Mouse (Mus musculus): ENCODE data around the gene Ptprt. TPM values are rescaled to one million over a fixed set of nuclear protein-coding genes. Genes with fewer than 3 reads are reported as not detected.

Ptprt gene
- polyA plus RNA-seq, 1 experiment from 2014 or later, result 3.4 TPM

DNA sequence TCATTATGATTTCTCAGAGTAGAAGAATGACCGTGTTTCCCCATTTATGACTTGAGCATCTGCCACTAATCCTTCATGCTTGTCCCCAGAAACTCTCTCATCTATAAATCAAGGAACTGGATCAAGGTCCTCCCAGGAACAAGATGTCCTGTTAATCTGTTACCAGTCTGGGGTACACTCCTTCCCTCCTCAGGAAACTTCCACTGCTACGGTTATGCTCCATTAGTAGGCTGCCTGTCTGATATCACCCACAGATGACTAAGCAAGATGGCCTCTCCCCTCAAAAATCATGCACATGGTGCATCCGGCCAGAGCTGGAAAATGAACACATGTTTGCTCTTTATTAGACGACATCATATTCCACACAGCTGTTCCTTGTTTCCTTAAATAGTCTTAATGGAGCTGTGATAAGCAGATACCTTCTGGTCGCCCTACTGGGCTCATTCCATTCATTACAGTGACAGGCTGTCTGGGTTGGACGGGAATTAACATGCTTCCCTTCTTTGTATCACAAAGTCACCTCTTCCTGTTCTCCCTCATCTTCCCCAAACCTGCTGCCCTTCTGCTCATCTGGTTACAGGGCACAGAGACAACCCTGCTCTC lies 1060.6 kb downstream of the Ptprt start:
- Histone ChIP-seq H3K4me1 (ENCODE audit: insufficient read depth) (no peaks in the 10 kb centered on the region), H3K9me3 (ENCODE audit: low read depth, low read length) (no peaks in the 10 kb centered on the region), H3K27ac (ENCODE audit: low read depth) (no peak overlapping the region), H3K9ac (no peak overlapping the region), H3K4me3 (ENCODE audit: low read depth, low read length) (no peak overlapping the region), H3K4me2 (no peak overlapping the region), H3K27me3 (ENCODE audit: insufficient read depth, low read length) (no peaks in the 10 kb centered on the region), H3K36me3 (ENCODE audit: insufficient read depth) (no peaks in the 10 kb centered on the region)
- 39% methylated on average over 6 of the region's 6 CpGs for WGBS
- ATAC-seq (ENCODE audit: insufficient read depth) (no peak), DNase-seq (no peak)
- TF ChIP-seq CTCF (IDR thresholded peaks at IDR 0.05; ENCODE audit: low read depth), result no peak

- H3K9ac ChIP-seq, result no peak overlapping the region
- no peaks in the 10 kb centered on the region for H3K27me3 ChIP-seq (ENCODE audit: insufficient read depth, low read length)
- no peak overlapping the region for H3K4me2 ChIP-seq
- H3K4me3 ChIP-seq (ENCODE audit: low read depth, low read length), result no peak overlapping the region
- H3K27ac ChIP-seq (ENCODE audit: low read depth), result no peak overlapping the region
- WGBS, result 74% methylated on average over 7 of the region's 7 CpGs
- H3K36me3 ChIP-seq (ENCODE audit: insufficient read depth), result no peaks in the 10 kb centered on the region
- H3K4me1 ChIP-seq (ENCODE audit: insufficient read depth), result no peaks in the 10 kb centered on the region
- DNase-seq (no peak), ATAC-seq (ENCODE audit: insufficient read depth) (no peak)
- no peak for TF ChIP-seq CTCF (IDR thresholded peaks at IDR 0.05; ENCODE audit: low read depth)
- no peaks in the 10 kb centered on the region for H3K9me3 ChIP-seq (ENCODE audit: low read depth, low read length)
These were observed 1067.4 kb downstream of the Ptprt start for GRCm38 (mm10) chr2:161593391-161594152.

DNA sequence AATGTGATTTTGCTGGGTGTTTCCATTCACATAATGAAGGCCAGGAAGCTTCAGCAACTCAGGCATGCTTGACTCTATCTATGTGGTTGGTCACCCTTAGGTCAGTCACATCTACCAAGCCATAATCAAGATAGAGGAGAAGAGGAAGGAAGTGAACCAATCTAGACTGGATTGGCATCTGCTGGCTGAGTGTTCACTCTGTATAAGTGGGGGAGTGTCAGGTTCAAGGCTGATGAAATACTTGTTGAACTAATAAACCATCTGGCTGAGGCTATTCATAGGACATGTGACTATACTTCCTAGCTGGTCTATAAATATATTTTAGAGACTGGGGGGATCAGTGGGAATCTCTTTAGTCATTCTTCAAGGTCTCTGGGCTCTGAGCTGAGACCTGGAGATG lies 1086.5 kb downstream of the Ptprt start:
- TF ChIP-seq CTCF (IDR thresholded peaks at IDR 0.05; ENCODE audit: low read depth), result no peak
- no peaks in the 10 kb centered on the region for H3K36me3 ChIP-seq (ENCODE audit: insufficient read depth)

GRCm38 (mm10) chr2:161572201-161572600 lies 1088.7 kb downstream of the Ptprt start:
- Histone ChIP-seq H3K27me3 (ENCODE audit: insufficient read depth, low read length) (no peaks in the 10 kb centered on the region), H3K27ac (ENCODE audit: low read depth) (no peak overlapping the region), H3K4me2 (no peak overlapping the region), H3K36me3 (ENCODE audit: insufficient read depth) (no peaks in the 10 kb centered on the region), H3K9ac (no peak overlapping the region), H3K9me3 (ENCODE audit: low read depth, low read length) (no peaks in the 10 kb centered on the region), H3K4me1 (ENCODE audit: insufficient read depth) (no peaks in the 10 kb centered on the region), H3K4me3 (ENCODE audit: low read depth, low read length) (no peak overlapping the region)
- ATAC-seq (ENCODE audit: insufficient read depth), result no peak
- TF ChIP-seq CTCF (IDR thresholded peaks at IDR 0.05; ENCODE audit: low read depth), result no peak
- DNase-seq, result no peak

More for the DNA sequence above, 1086.5 kb downstream of the Ptprt start:
- Histone ChIP-seq H3K27ac (ENCODE audit: low read depth) (no peak overlapping the region), H3K4me1 (ENCODE audit: insufficient read depth) (no peaks in the 10 kb centered on the region), H3K27me3 (ENCODE audit: insufficient read depth, low read length) (no peaks in the 10 kb centered on the region), H3K9ac (no peak overlapping the region), H3K9me3 (ENCODE audit: low read depth, low read length) (no peaks in the 10 kb centered on the region), H3K4me2 (no peak overlapping the region), H3K4me3 (ENCODE audit: low read depth, low read length) (no peak overlapping the region)
- DNase-seq (no peak), ATAC-seq (ENCODE audit: insufficient read depth) (no peak)

DNA sequence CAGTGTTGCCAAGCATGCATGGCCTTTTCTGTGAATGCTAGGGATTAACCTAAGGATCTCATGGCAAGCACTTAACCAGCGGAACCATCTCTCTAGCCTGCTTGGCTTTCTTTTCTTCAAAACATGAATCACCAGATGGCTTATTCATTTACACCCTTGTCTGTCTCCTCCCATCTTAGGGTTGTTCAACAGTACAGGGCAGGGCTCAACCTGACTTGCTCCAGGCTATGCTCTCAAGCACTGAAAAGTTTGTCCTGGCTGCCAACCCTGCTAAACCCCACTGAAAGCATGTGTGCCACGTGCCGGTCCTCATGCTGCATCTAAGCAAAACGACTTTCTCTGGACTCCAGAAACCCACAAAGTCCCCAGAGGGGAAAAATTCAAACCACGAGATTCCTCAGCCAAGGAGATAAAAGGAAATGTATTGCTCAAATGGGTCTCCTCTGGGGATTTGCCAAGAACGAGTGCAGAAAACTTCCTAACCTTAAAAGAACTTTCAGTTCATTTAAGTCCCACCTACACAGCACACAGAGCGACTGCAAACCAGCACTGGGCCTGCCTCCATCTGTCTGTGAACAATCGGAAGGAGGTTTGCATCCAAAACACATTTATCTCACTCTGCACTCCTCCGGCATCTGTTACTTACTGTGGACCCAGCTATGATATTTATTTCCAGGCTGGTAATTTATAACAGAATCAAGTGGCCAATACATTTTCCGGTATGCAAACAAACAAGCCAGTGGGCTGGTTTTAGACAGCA lies 1090.5 kb downstream of the Ptprt start:
- no peaks in the 10 kb centered on the region for H3K4me1 ChIP-seq (ENCODE audit: insufficient read depth)
- H3K9ac ChIP-seq, result no peak overlapping the region
- H3K27me3 ChIP-seq (ENCODE audit: insufficient read depth, low read length), result no peaks in the 10 kb centered on the region
- H3K4me2 ChIP-seq, result no peak overlapping the region
- peak; percentile 58 for DNase-seq
- no peaks in the 10 kb centered on the region for H3K36me3 ChIP-seq (ENCODE audit: insufficient read depth)
- no peak overlapping the region for H3K27ac ChIP-seq (ENCODE audit: low read depth)
- peak; percentile 75 for ATAC-seq (ENCODE audit: insufficient read depth)
- no peaks in the 10 kb centered on the region for H3K9me3 ChIP-seq (ENCODE audit: low read depth, low read length)
- no peak for TF ChIP-seq CTCF (IDR thresholded peaks at IDR 0.05; ENCODE audit: low read depth)
- no peak overlapping the region for H3K4me3 ChIP-seq (ENCODE audit: low read depth, low read length)
- WGBS, result 46% methylated on average over 10 of the region's 10 CpGs

GRCm38 (mm10) chr2:161561502-161561901 lies 1099.4 kb downstream of the Ptprt start:
- Histone ChIP-seq H3K4me2 (no peak overlapping the region), H3K9me3 (ENCODE audit: low read depth, low read length) (no peaks in the 10 kb centered on the region), H3K36me3 (ENCODE audit: insufficient read depth) (no peaks in the 10 kb centered on the region), H3K4me1 (ENCODE audit: insufficient read depth) (no peaks in the 10 kb centered on the region), H3K27ac (ENCODE audit: low read depth) (no peak overlapping the region), H3K9ac (no peak overlapping the region), H3K27me3 (ENCODE audit: insufficient read depth, low read length) (no peaks in the 10 kb centered on the region), H3K4me3 (ENCODE audit: low read depth, low read length) (no peak overlapping the region)
- 85% methylated on average over 2 of the region's 2 CpGs for WGBS
- DNase-seq (no peak), ATAC-seq (ENCODE audit: insufficient read depth) (no peak)
- TF ChIP-seq CTCF (IDR thresholded peaks at IDR 0.05; ENCODE audit: low read depth), result no peak

DNA sequence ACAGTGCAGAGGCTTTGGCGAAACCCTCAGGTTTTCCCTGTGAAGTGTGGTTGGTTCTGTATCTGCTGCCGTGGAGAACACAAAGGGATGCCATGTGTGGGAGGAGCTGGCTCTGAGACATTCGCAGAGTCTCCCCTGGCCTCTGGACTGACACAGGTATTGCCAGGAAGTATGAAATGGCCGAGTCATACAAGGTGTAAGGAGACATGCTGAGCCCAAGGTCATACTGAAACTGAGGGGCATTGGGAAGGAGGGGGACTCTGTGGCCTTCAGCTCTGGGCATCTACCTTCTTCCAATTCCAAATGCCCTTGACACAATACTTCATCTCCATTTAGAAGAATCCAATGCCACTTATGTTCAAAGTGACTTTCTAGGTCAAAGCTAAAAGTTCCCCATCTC lies 1103.1 kb downstream of the Ptprt start:
- 69% methylated on average over 4 of the region's 4 CpGs for WGBS
- DNase-seq, result no peak

More for the DNA sequence above, 1103.1 kb downstream of the Ptprt start:
- no peak for ATAC-seq (ENCODE audit: insufficient read depth)
- no peaks in the 10 kb centered on the region for H3K36me3 ChIP-seq (ENCODE audit: insufficient read depth)
- H3K4me2 ChIP-seq, result no peak overlapping the region
- no peak overlapping the region for H3K4me3 ChIP-seq (ENCODE audit: low read depth, low read length)
- no peak overlapping the region for H3K9ac ChIP-seq
- H3K4me1 ChIP-seq (ENCODE audit: insufficient read depth), result no peaks in the 10 kb centered on the region
- H3K27me3 ChIP-seq (ENCODE audit: insufficient read depth, low read length), result no peaks in the 10 kb centered on the region
- no peak for TF ChIP-seq CTCF (IDR thresholded peaks at IDR 0.05; ENCODE audit: low read depth)
- no peak overlapping the region for H3K27ac ChIP-seq (ENCODE audit: low read depth)
- no peaks in the 10 kb centered on the region for H3K9me3 ChIP-seq (ENCODE audit: low read depth, low read length)

Data from lung, embryonic 14.5 days (tissue).